24 mouse cellular contexts compared by ENCODE assay signal in the genomic region with DNA sequence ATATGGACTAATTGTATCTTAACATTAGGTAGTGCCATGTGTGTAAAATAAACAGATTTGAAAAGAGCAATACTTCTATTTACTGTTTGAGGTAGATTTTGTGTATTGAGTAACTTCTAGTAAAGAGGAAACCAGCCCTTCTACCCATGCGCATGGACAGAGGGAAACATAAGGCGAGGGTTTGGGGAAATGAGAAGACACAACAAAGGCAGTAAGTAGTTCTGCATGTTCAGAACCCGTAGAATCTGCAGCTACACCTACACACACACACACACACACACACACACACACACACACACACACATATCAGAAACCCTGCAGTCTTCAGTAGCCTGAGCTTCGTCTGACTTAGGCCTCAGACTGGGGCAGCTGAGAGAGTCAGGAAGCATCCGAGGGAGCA.
"Had no signal": no experiment of that assay in that cellular context is flagged by ENCODE, and none has a peak within 500 bp of the region (broad histone marks: within the 10 kb centered on the region; RNA-seq: fewer than 3 reads in every experiment).

No protein-coding gene starts in this region.

- H3K4me1 ChIP-seq: liver, embryonic 15.5 days; lung, embryonic 15.5 days; midbrain, embryonic 10.5 days; stomach, embryonic 15.5 days had no signal

- DNase-seq: liver, postnatal 0 days; lung, adult 2 months; lung, postnatal 14 days; lung, postnatal 36 days; retina, postnatal 1 day; right cerebral cortex, adult 18-20 months; right cerebral cortex, postnatal 25 days; right cerebral cortex, postnatal 4 days; spleen, adult 18-20 months; thymus, adult 2 months; thymus, postnatal 25 days; thymus, postnatal 4 days had no signal

- H3K27me3 ChIP-seq: liver, embryonic 15.5 days; lung, embryonic 15.5 days; midbrain, embryonic 13.5 days; midbrain, embryonic 15.5 days; neural tube, embryonic 13.5 days; neural tube, embryonic 15.5 days; stomach, embryonic 15.5 days had no signal

- H3K4me3 ChIP-seq: liver, embryonic 15.5 days; lung, embryonic 15.5 days; midbrain, embryonic 10.5 days; midbrain, embryonic 13.5 days; midbrain, embryonic 15.5 days; myocyte; neural tube, embryonic 13.5 days; neural tube, embryonic 15.5 days; stomach, embryonic 15.5 days had no signal

- H3K36me3 ChIP-seq: liver, embryonic 15.5 days; lung, embryonic 15.5 days; midbrain, embryonic 10.5 days; midbrain, embryonic 13.5 days; midbrain, embryonic 15.5 days; neural tube, embryonic 13.5 days; neural tube, embryonic 15.5 days; stomach, embryonic 15.5 days had no signal

- H3K27ac ChIP-seq: liver, embryonic 15.5 days; lung, embryonic 15.5 days; macrophage; midbrain, embryonic 10.5 days; midbrain, embryonic 13.5 days; midbrain, embryonic 15.5 days; neural tube, embryonic 13.5 days; neural tube, embryonic 15.5 days; stomach, embryonic 15.5 days; stomach, postnatal 0 days had no signal

- H3K9me3 ChIP-seq: liver, embryonic 15.5 days; lung, embryonic 15.5 days; midbrain, embryonic 10.5 days; midbrain, embryonic 13.5 days; midbrain, embryonic 15.5 days; neural tube, embryonic 13.5 days; neural tube, embryonic 15.5 days; stomach, embryonic 15.5 days had no signal

- H3K9ac ChIP-seq: liver, embryonic 15.5 days; liver, postnatal 0 days; lung, embryonic 15.5 days; midbrain, embryonic 13.5 days; midbrain, embryonic 15.5 days; neural tube, embryonic 13.5 days; neural tube, embryonic 15.5 days; stomach, embryonic 15.5 days had no signal

- ATAC-seq: liver, postnatal 0 days; lung, postnatal 0 days; midbrain, embryonic 13.5 days; midbrain, embryonic 15.5 days had no signal

- H3K4me2 ChIP-seq: liver, embryonic 15.5 days; lung, embryonic 15.5 days; midbrain, embryonic 13.5 days; midbrain, embryonic 15.5 days; neural tube, embryonic 13.5 days; neural tube, embryonic 15.5 days; stomach, embryonic 15.5 days had no signal
